Mouse (Mus musculus) neural tube, embryonic 10.5 days (tissue): ENCODE data around the gene Zfp319.
A peak's percentile ranks its signal among the peaks of the same experiment; 100 is the strongest.

ENCODE experiments used
- DNase-seq: peaks from one replicate; pipeline ENCODE4 v3.0.0-alpha.2; 2017; ENCODE audit warnings: low spot score; ENCODE audit errors: extremely low spot score

Gene Zfp319

GRCm38 (mm10) chr8:95310342-95310970 lies 21.3 kb downstream of the Zfp319 start, which contains the start of gene Tepp:
Tepp (plus strand) TSS chr8:95310566.
- no peak for DNase-seq

- DNase-seq = no peak
Observed at GRCm38 (mm10) chr8:95306431-95306830, 25.3 kb downstream of the Zfp319 start, which contains the start of gene Cngb1. Cngb1 (minus strand) TSS chr8:95306585.

GRCm38 (mm10) chr8:95305526-95305925 lies 26.2 kb downstream of the Zfp319 start:
- no peak for DNase-seq

- peak; percentile 32 for DNase-seq
Observed at GRCm38 (mm10) chr8:95302410-95302809, 29.3 kb downstream of the Zfp319 start.

- no peak for DNase-seq
Observed at GRCm38 (mm10) chr8:95293891-95294290, 37.9 kb downstream of the Zfp319 start.

GRCm38 (mm10) chr8:95293172-95293571 lies 38.6 kb downstream of the Zfp319 start:
- DNase-seq = no peak

GRCm38 (mm10) chr8:95289066-95289650 lies 42.6 kb downstream of the Zfp319 start:
- DNase-seq = no peak

- no peak for DNase-seq
Observed at GRCm38 (mm10) chr8:95281493-95281892, 50.3 kb downstream of the Zfp319 start.
